Mouse (Mus musculus): ENCODE data around the gene Atxn7. TPM values are rescaled to one million over a fixed set of nuclear protein-coding genes. Genes with fewer than 3 reads are reported as not detected.
"Not testable (repeated sequence)": the region's sequence is repeated elsewhere in the genome, so short reads cannot be mapped to it uniquely, and the experiment has no call there.

Gene Atxn7
- polyA plus RNA-seq, 1 experiment from 2014 or later, result 5.7 TPM

DNA sequence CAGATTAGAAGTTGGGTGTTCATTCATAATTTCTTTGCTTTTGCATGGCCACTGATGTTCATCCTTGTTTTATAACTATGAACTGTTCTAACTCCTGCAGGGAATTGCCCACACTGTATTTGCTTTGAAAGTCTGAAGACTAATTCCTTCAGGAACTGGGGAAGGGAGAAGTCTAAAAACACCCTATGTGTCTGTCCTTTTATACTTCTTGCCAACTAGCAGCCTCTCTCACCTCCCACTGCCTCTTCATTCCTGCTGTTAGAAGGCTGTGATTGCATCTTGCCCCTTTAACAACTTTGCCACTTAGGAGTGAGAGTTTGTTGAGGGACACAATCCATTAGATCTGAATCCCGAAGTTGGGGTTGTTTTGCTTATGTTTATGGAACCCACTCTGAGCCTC, 71.6 kb downstream of the Atxn7 start:
- Histone ChIP-seq H3K36me3 (ENCODE audit: control insufficient read depth, insufficient read depth, low read length) (peaks cover 7% of the 10 kb centered on the region; the same call in 1 of the 2 replicates), H3K9ac (ENCODE audit: low read depth, low read length) (no peak overlapping the region), H3K4me2 (ENCODE audit: low read depth, low read length) (no peak overlapping the region), H3K27ac (replicated peaks; ENCODE audit: low read depth, low read length) (no peak overlapping the region), H3K4me1 (ENCODE audit: control insufficient read depth, insufficient read depth, low read length) (no peaks in the 10 kb centered on the region), H3K4me3 (ENCODE audit: low read depth, low read length) (no peak overlapping the region), H3K27me3 (replicated peaks; ENCODE audit: control insufficient read depth, insufficient read depth, low read length) (no peaks in the 10 kb centered on the region), H3K9me3 (ENCODE audit: control insufficient read depth, low read length) (no peaks in the 10 kb centered on the region)
- ATAC-seq (ENCODE audit: low read depth) (no peak), DNase-seq (ENCODE audit: low spot score) (no peak)
- 86% methylated on average over 1 of the region's 1 CpGs for WGBS

GRCm38 (mm10) chr14:14036352-14036751, 75.1 kb downstream of the Atxn7 start:
- ATAC-seq (ENCODE audit: low read depth), result no peak
- H3K4me2 ChIP-seq (ENCODE audit: low read depth, low read length), result no peak overlapping the region
- no peaks in the 10 kb centered on the region for H3K9me3 ChIP-seq (ENCODE audit: control insufficient read depth, low read length)
- peaks cover 4% of the 10 kb centered on the region; the same call in 1 of the 2 replicates for H3K36me3 ChIP-seq (ENCODE audit: control insufficient read depth, insufficient read depth, low read length)
- no peak overlapping the region for H3K27ac ChIP-seq (replicated peaks; ENCODE audit: low read depth, low read length)
- no peak for DNase-seq (ENCODE audit: low spot score)
- 66% methylated on average over 2 of the region's 2 CpGs for WGBS
- no peaks in the 10 kb centered on the region for H3K4me1 ChIP-seq (ENCODE audit: control insufficient read depth, insufficient read depth, low read length)
- H3K4me3 ChIP-seq (ENCODE audit: low read depth, low read length), result no peak overlapping the region
- H3K9ac ChIP-seq (ENCODE audit: low read depth, low read length), result no peak overlapping the region
- no peaks in the 10 kb centered on the region for H3K27me3 ChIP-seq (replicated peaks; ENCODE audit: control insufficient read depth, insufficient read depth, low read length)

DNA sequence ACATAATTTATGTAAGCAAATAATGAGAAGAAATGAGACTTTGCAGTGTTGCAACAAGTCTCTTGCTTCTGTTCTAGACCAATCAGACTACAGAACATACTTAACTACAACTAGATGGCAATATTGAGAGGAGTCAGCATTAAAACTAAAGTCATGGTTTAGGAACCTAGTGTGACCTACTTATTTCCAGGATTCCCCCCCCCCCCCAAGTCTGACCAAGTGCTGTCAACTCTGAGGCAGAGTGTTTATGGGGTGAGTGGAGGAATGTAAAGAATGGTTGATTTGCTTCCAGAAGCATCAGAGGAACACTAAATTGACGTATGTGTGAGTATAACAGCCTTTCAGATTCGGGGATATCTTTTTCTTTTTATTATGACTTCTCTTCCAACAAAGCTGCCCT, 77.0 kb downstream of the Atxn7 start:
- H3K4me2 ChIP-seq (ENCODE audit: low read depth, low read length), result no peak overlapping the region
- H3K9ac ChIP-seq (ENCODE audit: low read depth, low read length), result no peak overlapping the region
- DNase-seq (ENCODE audit: low spot score) (no peak), ATAC-seq (ENCODE audit: low read depth) (no peak)
- H3K4me3 ChIP-seq (ENCODE audit: low read depth, low read length), result no peak overlapping the region
- 80% methylated on average over 2 of the region's 2 CpGs for WGBS
- no peaks in the 10 kb centered on the region for H3K27me3 ChIP-seq (replicated peaks; ENCODE audit: control insufficient read depth, insufficient read depth, low read length)
- H3K9me3 ChIP-seq (ENCODE audit: control insufficient read depth, low read length), result no peaks in the 10 kb centered on the region
- no peaks in the 10 kb centered on the region for H3K4me1 ChIP-seq (ENCODE audit: control insufficient read depth, insufficient read depth, low read length)
- H3K36me3 ChIP-seq (ENCODE audit: control insufficient read depth, insufficient read depth, low read length), result 0 out of 2 replicates have a peak, but pooled peaks cover 4% of the 10 kb centered on the region
- H3K27ac ChIP-seq (replicated peaks; ENCODE audit: low read depth, low read length), result no peak overlapping the region

DNA sequence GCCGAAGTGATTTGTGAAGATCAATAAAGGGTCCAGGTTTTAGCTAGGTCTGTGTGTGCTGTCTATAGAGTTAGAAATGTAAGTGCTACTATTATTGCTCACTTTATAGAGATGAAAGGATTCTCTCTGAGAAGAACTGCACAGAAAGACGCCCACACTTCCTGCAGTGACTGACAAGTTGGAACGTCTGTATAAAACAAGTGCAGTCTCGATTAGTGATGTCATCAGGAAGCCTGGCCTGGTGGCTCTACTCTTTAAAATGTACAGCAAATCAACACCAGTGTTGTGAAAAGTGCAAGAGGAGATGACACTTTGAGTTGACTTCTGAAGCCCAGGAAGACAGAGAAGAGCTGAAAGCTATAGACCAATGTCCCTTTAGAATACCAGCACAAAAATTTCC, 81.1 kb downstream of the Atxn7 start:
- H3K9ac ChIP-seq (ENCODE audit: low read depth, low read length), result no peak overlapping the region
- H3K4me2 ChIP-seq (ENCODE audit: low read depth, low read length), result no peak overlapping the region
- no peaks in the 10 kb centered on the region for H3K27me3 ChIP-seq (replicated peaks; ENCODE audit: control insufficient read depth, insufficient read depth, low read length)
- no peak for DNase-seq (ENCODE audit: low spot score)
- WGBS, result 63% methylated on average over 4 of the region's 4 CpGs
- H3K4me3 ChIP-seq (ENCODE audit: low read depth, low read length), result no peak overlapping the region
- no peaks in the 10 kb centered on the region for H3K9me3 ChIP-seq (ENCODE audit: control insufficient read depth, low read length)
- H3K4me1 ChIP-seq (ENCODE audit: control insufficient read depth, insufficient read depth, low read length), result no peaks in the 10 kb centered on the region
- H3K27ac ChIP-seq (replicated peaks; ENCODE audit: low read depth, low read length), result no peak overlapping the region
- H3K36me3 ChIP-seq (ENCODE audit: control insufficient read depth, insufficient read depth, low read length), result peaks cover 14% of the 10 kb centered on the region
- ATAC-seq (ENCODE audit: low read depth), result no peak

- no peaks in the 10 kb centered on the region for H3K4me1 ChIP-seq (ENCODE audit: control insufficient read depth, insufficient read depth, low read length)
- no peak overlapping the region for H3K27ac ChIP-seq (replicated peaks; ENCODE audit: low read depth, low read length)
- no peak overlapping the region for H3K4me3 ChIP-seq (ENCODE audit: low read depth, low read length)
- DNase-seq (ENCODE audit: low spot score), result no peak
- no peak overlapping the region for H3K9ac ChIP-seq (ENCODE audit: low read depth, low read length)
- no peaks in the 10 kb centered on the region for H3K27me3 ChIP-seq (replicated peaks; ENCODE audit: control insufficient read depth, insufficient read depth, low read length)
- 94% methylated on average over 2 of the region's 2 CpGs for WGBS
- H3K4me2 ChIP-seq (ENCODE audit: low read depth, low read length), result no peak overlapping the region
- ATAC-seq (ENCODE audit: low read depth), result no peak
- no peaks in the 10 kb centered on the region; the same call in 1 of the 2 replicates for H3K9me3 ChIP-seq (ENCODE audit: control insufficient read depth, low read length)
- H3K36me3 ChIP-seq (ENCODE audit: control insufficient read depth, insufficient read depth, low read length), result peaks cover 39% of the 10 kb centered on the region
These were observed 93.1 kb downstream of the Atxn7 start for GRCm38 (mm10) chr14:14054386-14054785.

GRCm38 (mm10) chr14:14059606-14060005, 98.4 kb downstream of the Atxn7 start:
- H3K4me3 ChIP-seq (ENCODE audit: low read depth, low read length); H3K27ac ChIP-seq (replicated peaks; ENCODE audit: low read depth, low read length); H3K9ac ChIP-seq (ENCODE audit: low read depth, low read length); H3K9me3 ChIP-seq (ENCODE audit: control insufficient read depth, low read length); H3K4me2 ChIP-seq (ENCODE audit: low read depth, low read length); H3K27me3 ChIP-seq (replicated peaks; ENCODE audit: control insufficient read depth, insufficient read depth, low read length); H3K4me1 ChIP-seq (ENCODE audit: control insufficient read depth, insufficient read depth, low read length); DNase-seq (ENCODE audit: low spot score); ATAC-seq (ENCODE audit: low read depth): not testable (repeated sequence)
- peaks cover 18% of the 10 kb centered on the region for H3K36me3 ChIP-seq (ENCODE audit: control insufficient read depth, insufficient read depth, low read length)

- no peak overlapping the region for H3K27ac ChIP-seq (replicated peaks; ENCODE audit: low read depth, low read length)
- H3K4me1 ChIP-seq (ENCODE audit: control insufficient read depth, insufficient read depth, low read length), result peaks cover 15% of the 10 kb centered on the region
- H3K9ac ChIP-seq (ENCODE audit: low read depth, low read length), result no peak overlapping the region
- ATAC-seq (ENCODE audit: low read depth) (no peak), DNase-seq (ENCODE audit: low spot score) (peak; percentile 20)
- no peaks in the 10 kb centered on the region; the same call in 1 of the 2 replicates for H3K9me3 ChIP-seq (ENCODE audit: control insufficient read depth, low read length)
- no peak overlapping the region for H3K4me3 ChIP-seq (ENCODE audit: low read depth, low read length)
- no peaks in the 10 kb centered on the region for H3K36me3 ChIP-seq (ENCODE audit: control insufficient read depth, insufficient read depth, low read length)
- H3K27me3 ChIP-seq (replicated peaks; ENCODE audit: control insufficient read depth, insufficient read depth, low read length), result no peaks in the 10 kb centered on the region
- 71% methylated on average over 11 of the region's 11 CpGs for WGBS
- H3K4me2 ChIP-seq (ENCODE audit: low read depth, low read length), result no peak overlapping the region
These were observed 101.4 kb downstream of the Atxn7 start for GRCm38 (mm10) chr14:14062531-14063245.

DNA sequence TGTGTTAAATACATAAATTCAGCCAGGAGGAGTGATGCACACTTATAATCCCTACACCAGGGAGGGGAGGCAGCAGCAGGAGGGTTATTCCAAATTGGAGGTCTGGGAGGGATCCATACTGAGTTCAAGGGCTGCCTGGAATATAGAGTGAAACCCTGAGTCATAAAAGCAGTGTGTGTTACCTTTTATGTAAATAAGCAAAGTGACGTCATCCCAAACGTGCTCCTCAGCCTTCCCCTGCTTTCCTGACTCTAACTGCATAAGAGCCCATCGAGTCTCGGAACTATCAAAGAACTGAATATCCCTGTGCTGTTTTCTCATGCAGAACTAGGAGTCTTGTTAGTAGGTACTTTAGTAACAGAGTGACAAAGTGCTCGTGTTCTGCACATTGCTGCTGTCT, 102.1 kb downstream of the Atxn7 start:
- whole genome bisulfite sequencing, result 65% methylated on average over 5 of the region's 5 CpGs
- Histone ChIP-seq H3K4me3 (ENCODE audit: low read depth, low read length) (no peak overlapping the region), H3K9ac (ENCODE audit: low read depth, low read length) (no peak overlapping the region), H3K36me3 (ENCODE audit: control insufficient read depth, insufficient read depth, low read length) (no peaks in the 10 kb centered on the region), H3K4me1 (ENCODE audit: control insufficient read depth, insufficient read depth, low read length) (peaks cover 22% of the 10 kb centered on the region), H3K4me2 (ENCODE audit: low read depth, low read length) (no peak overlapping the region), H3K9me3 (ENCODE audit: control insufficient read depth, low read length) (no peaks in the 10 kb centered on the region), H3K27me3 (replicated peaks; ENCODE audit: control insufficient read depth, insufficient read depth, low read length) (no peaks in the 10 kb centered on the region), H3K27ac (replicated peaks; ENCODE audit: low read depth, low read length) (no peak overlapping the region)
- ATAC-seq (ENCODE audit: low read depth), result no peak
- peak; percentile 18 for DNase-seq (ENCODE audit: low spot score)
